In genomic region chr9:99243895-99244293, GRCm38 (mm10) we compare ENCODE assay signal across 8 mouse cellular contexts. TPM values are rescaled to one million over a fixed set of nuclear protein-coding genes. Genes with fewer than 3 reads are reported as not detected.
DNase-seq lines count a peak whose midpoint lies in the region; ATAC-seq and TF ChIP-seq lines count a peak whose summit lies in the region.

No protein-coding gene starts in this region.

- no peaks in the 10 kb centered on the region for H3K9me3 ChIP-seq in hindbrain, embryonic 12.5 days (replicated peaks)
- no peaks in the 10 kb centered on the region; the same call in 1 of the 2 replicates for H3K9me3 ChIP-seq in midbrain, embryonic 10.5 days (replicated peaks)

- H3K27ac ChIP-seq in brown adipose tissue, adult 24 weeks (replicated peaks; ENCODE audit: low read depth, low read length), result no peak overlapping the region
- H3K27ac ChIP-seq in hindbrain, embryonic 12.5 days, result peak overlapping the region; percentile 83
- peak overlapping the region; percentile 92 for H3K27ac ChIP-seq in midbrain, embryonic 10.5 days (replicated peaks)

- peak; percentile 15; the same call in 1 of the 2 replicates for ATAC-seq in hindbrain, embryonic 12.5 days (ENCODE audit: low FRiP score)

- H3K36me3 ChIP-seq in hindbrain, embryonic 12.5 days, result 0 out of 2 replicates have a peak, but pooled peaks cover 4% of the 10 kb centered on the region
- peaks cover 11% of the 10 kb centered on the region; the same call in 1 of the 2 replicates for H3K36me3 ChIP-seq in midbrain, embryonic 10.5 days

- H3K9ac ChIP-seq in hindbrain, embryonic 12.5 days, result peak overlapping the region; percentile 76

- peak overlapping the region; percentile 59 for H3K4me2 ChIP-seq in hindbrain, embryonic 12.5 days (replicated peaks)

- 8% methylated on average over 10 of the region's 10 CpGs for WGBS in lung, adult 2 months
- WGBS in hindbrain, embryonic 12.5 days, result 3% methylated on average over 10 of the region's 10 CpGs
- 3% methylated on average over 10 of the region's 10 CpGs for WGBS in midbrain, embryonic 10.5 days

- no peaks in the 10 kb centered on the region for H3K27me3 ChIP-seq in hindbrain, embryonic 12.5 days
- H3K27me3 ChIP-seq in midbrain, embryonic 10.5 days (ENCODE audit: low read depth, poor library complexity, severe bottlenecking), result peaks cover 4% of the 10 kb centered on the region

- H3K4me3 ChIP-seq in lung, adult 2 months (replicated peaks; ENCODE audit: extremely low read depth, low read depth, low read length), result peak overlapping the region; percentile 89
- peak overlapping the region; percentile 85 for H3K4me3 ChIP-seq in brown adipose tissue, adult 24 weeks (ENCODE audit: insufficient read depth, low read depth, low read length)
- H3K4me3 ChIP-seq in hindbrain, embryonic 12.5 days, result peak overlapping the region; percentile 80
- peak overlapping the region; percentile 91 for H3K4me3 ChIP-seq in midbrain, embryonic 10.5 days

- no peak for TF ChIP-seq POLR2A in lung, adult 2 months (IDR thresholded peaks at IDR 0.05; ENCODE audit: borderline replicate concordance, extremely low read depth, low read depth, low read length)

- TF ChIP-seq CTCF in lung, adult 2 months (IDR thresholded peaks at IDR 0.05; ENCODE audit: insufficient read depth, low read length), result no peak

- peaks cover 5% of the 10 kb centered on the region for H3K4me1 ChIP-seq in lung, adult 2 months (ENCODE audit: control insufficient read depth, insufficient read depth, low read length)
- H3K4me1 ChIP-seq in brown adipose tissue, adult 24 weeks (ENCODE audit: control insufficient read depth, insufficient read depth, insufficient read length, low read length), result no peaks in the 10 kb centered on the region
- H3K4me1 ChIP-seq in hindbrain, embryonic 12.5 days, result peaks cover 11% of the 10 kb centered on the region; the same call in 1 of the 2 replicates
- peaks cover 17% of the 10 kb centered on the region for H3K4me1 ChIP-seq in midbrain, embryonic 10.5 days

- DNase-seq in lung, adult 2 months, result no peak
- DNase-seq in lung, postnatal 4 days, result no peak
- no peak for DNase-seq in midbrain, embryonic 10.5 days (ENCODE audit: low spot score)
- no peak for DNase-seq in urinary bladder, adult 2 months (ENCODE audit: low spot score)
- DNase-seq in adrenal gland, postnatal 36 days, result no peak
- no peak for DNase-seq in adrenal gland, adult 8-10 months

RNA-seq across cellular contexts. Expression of gene Cep70, which starts 0.7 kb away (rescaled TPM):
- polyA plus RNA-seq in lung, adult 2 months (2012; rRNA removed), result 2.7 and 5.2 TPM in 2 replicates
- polyA plus RNA-seq in brown adipose tissue, adult 24 weeks (2012; ENCODE audit: insufficient read depth, insufficient read length, missing spikeins), result 8.8 and 12.9 TPM in 2 replicates
- polyA plus RNA-seq in hindbrain, embryonic 12.5 days (2016; fragmentation: Nextera tagmentation; extraction: Ambion mirVana), result 59.3 and 59.4 TPM in 2 replicates
- polyA plus RNA-seq in midbrain, embryonic 10.5 days (2016; fragmentation: Nextera tagmentation; extraction: Ambion mirVana), result 37.8 and 41.6 TPM in 2 replicates
- 10.3 and 13.1 TPM in 2 replicates for polyA plus RNA-seq in urinary bladder, adult 2 months (2012; rRNA removed)
- 1 to 10 TPM; 6.8 to 7.5 TPM for total RNA-seq in adrenal gland, postnatal 36 days (2021)
- 10 to 100 TPM in 2 of 4 experiments, 1 to 10 TPM in 2; 8.2 to 18.2 (median 12.7) TPM for total RNA-seq in adrenal gland, adult 8-10 months (2022)

RNA-seq across cellular contexts. Expression of gene Faiml, which starts 6.9 kb away (rescaled TPM):
- not detected in 2 replicates for polyA plus RNA-seq in lung, adult 2 months (2012; rRNA removed)
- polyA plus RNA-seq in brown adipose tissue, adult 24 weeks (2012; ENCODE audit: insufficient read depth, insufficient read length, missing spikeins), result not detected in 2 replicates
- not detected in 2 replicates for polyA plus RNA-seq in hindbrain, embryonic 12.5 days (2016; fragmentation: Nextera tagmentation; extraction: Ambion mirVana)
- polyA plus RNA-seq in midbrain, embryonic 10.5 days (2016; fragmentation: Nextera tagmentation; extraction: Ambion mirVana), result not detected in 2 replicates
- polyA plus RNA-seq in urinary bladder, adult 2 months (2012; rRNA removed), result not detected in 2 replicates
- total RNA-seq in adrenal gland, postnatal 36 days (2021), result not detected
- not detected for total RNA-seq in adrenal gland, adult 8-10 months (2022)
